Mouse (Mus musculus) olfactory bulb, adult 2 months (tissue): ENCODE measurements around the gene Npy5r. TPM values are rescaled to one million over a fixed set of nuclear protein-coding genes. Genes with fewer than 3 reads are reported as not detected.

ENCODE experiments used
- H3K27ac ChIP-seq: fragments of 200-500 bp; 2 replicates; pipeline ENCODE4 v1.5.1; 2012; ENCODE audit warnings: low read depth, low read length; ENCODE audit not compliant: insufficient read depth
- H3K4me1 ChIP-seq: fragments of 200-500 bp; 2 replicates; pipeline ENCODE4 v1.6.1; 2012; ENCODE audit warnings: low read length; ENCODE audit not compliant: control insufficient read depth, insufficient read depth
- H3K4me3 ChIP-seq: fragments of 200-500 bp; 2 replicates; pipeline ENCODE4 v1.5.1; 2012; ENCODE audit warnings: mild to moderate bottlenecking, low read depth, low read length, moderate library complexity; ENCODE audit not compliant: insufficient read depth
- CTCF ChIP-seq: fragments of 200-500 bp; IDR thresholded peaks from 2 replicates; pipeline ENCODE4 v1.5.1; 2012; ENCODE audit warnings: low read depth, mild to moderate bottlenecking, low read length, moderate library complexity; ENCODE audit not compliant: insufficient read depth
- POLR2A ChIP-seq: fragments of 200-500 bp; IDR thresholded peaks from 2 replicates; pipeline ENCODE4 v1.6.1; 2012; ENCODE audit warnings: mild to moderate bottlenecking, low read depth, low read length, moderate library complexity; ENCODE audit not compliant: insufficient read depth
- WGBS: fragments of 180-500 bp; shearing (Covaris S2); methylation state at CpG from one replicate; pipeline ENCODE4 v1.1.7; 2018; 5-methylcytosine and 5-hydroxymethylcytosine counted together
- polyA plus RNA-seq: library from polyadenylated mRNA; stranded (reverse); fragments of >200 nt; gene quantifications from 2 replicates; pipeline ENCODE4 v1.2.4, GENCODE M21; 2012; ENCODE audit warnings: low replicate concordance; ENCODE audit not compliant: missing spikeins, insufficient read depth, insufficient read length

Gene Npy5r
- not detected in 2 replicates for polyA plus RNA-seq

- Histone ChIP-seq H3K4me3 (peak within 1 kb of the TSS; percentile 69), H3K4me1 (peaks cover 2% of the 10 kb centered on the region; the same call in 1 of the 2 replicates), H3K27ac (peak within 1 kb of the TSS; percentile 65)
- WGBS: under 1% methylated on average over 43 of the region's 43 CpGs
- TF ChIP-seq CTCF (no peak), POLR2A (no peak; the same call in 1 of the 2 replicates)
Observed at GRCm38 (mm10) chr8:66687511-66688329, at the start of gene Npy5r. Npy5r (minus strand) TSS chr8:66688128.

DNA sequence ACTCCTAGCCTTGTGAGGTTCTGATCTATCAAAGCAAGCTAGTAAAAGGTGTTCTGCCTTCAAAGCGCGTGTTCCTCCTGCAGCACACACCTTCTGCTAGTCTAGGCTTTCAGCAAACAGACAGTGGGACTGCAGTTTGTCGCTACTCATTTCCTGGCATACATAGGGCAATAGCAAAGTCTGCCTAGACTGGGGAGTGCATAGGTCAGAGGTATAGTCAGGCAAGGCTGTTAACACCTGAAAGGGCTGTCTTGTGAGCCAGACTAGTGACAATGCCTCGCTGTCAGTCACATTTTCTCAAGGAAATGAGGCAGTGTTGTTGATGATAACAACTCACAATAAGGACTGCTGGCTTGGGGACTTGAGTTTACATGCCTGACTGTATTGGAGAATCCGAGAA is 44.0 kb upstream of the Npy5r start:
- no peak overlapping the region for H3K4me3 ChIP-seq
- 68% methylated on average over 5 of the region's 5 CpGs for WGBS
- H3K4me1 ChIP-seq: no peaks in the 10 kb centered on the region
- TF ChIP-seq CTCF (no peak), POLR2A (no peak)
- H3K27ac ChIP-seq: no peak overlapping the region

DNA sequence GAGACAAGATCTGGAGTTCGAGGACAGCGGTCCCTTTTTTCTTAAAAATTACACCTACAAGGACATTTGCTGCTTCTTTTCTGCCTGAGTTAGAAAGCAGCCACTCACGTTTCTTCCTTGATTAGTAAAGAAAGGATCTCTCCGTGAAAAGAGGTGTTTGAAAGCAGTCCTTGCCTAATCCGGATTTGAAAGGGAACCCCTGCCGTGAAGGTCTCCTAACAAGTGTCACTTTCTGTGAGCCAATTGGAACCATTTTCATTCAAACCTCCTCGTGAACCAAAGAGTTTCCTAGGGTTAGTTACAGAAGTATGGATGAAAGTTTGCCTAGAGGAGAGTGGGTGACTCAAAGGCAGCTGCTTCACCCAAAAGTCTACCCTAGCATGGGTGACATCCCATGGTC is 41.5 kb upstream of the Npy5r start:
- Histone ChIP-seq H3K4me3 (no peak overlapping the region), H3K4me1 (no peaks in the 10 kb centered on the region), H3K27ac (no peak overlapping the region)
- no peak for TF ChIP-seq POLR2A
- TF ChIP-seq CTCF: no peak
- WGBS: 28% methylated on average over 7 of the region's 7 CpGs

DNA sequence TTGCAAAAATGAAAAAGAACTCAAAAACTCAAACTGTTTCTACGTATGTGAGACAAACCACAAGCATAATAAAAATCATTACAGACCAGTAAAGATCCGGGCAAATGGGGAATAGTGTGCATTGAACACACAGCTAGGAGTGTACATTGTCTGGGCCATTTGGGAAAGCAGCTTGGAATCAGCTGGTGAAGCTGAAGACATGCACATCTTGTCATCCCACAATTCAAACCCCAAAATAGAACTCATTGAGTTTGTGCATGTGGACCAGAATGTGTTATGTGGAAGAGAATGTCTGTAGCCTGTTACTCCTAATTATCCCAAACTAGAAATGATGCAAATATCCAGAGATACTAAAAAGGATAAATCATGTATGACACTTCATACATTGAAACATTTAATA is 34.9 kb upstream of the Npy5r start:
- TF ChIP-seq POLR2A (no peak), CTCF (no peak)
- WGBS: 82% methylated on average over 2 of the region's 2 CpGs
- Histone ChIP-seq H3K4me1 (no peaks in the 10 kb centered on the region), H3K4me3 (no peak overlapping the region), H3K27ac (no peak overlapping the region)

- Histone ChIP-seq H3K27ac (no peak overlapping the region), H3K4me1 (no peaks in the 10 kb centered on the region), H3K4me3 (no peak overlapping the region)
- 91% methylated on average over 7 of the region's 7 CpGs for WGBS
- TF ChIP-seq CTCF (no peak), POLR2A (no peak)
Observed at GRCm38 (mm10) chr8:66714324-66714975, 26.5 kb upstream of the Npy5r start.

DNA sequence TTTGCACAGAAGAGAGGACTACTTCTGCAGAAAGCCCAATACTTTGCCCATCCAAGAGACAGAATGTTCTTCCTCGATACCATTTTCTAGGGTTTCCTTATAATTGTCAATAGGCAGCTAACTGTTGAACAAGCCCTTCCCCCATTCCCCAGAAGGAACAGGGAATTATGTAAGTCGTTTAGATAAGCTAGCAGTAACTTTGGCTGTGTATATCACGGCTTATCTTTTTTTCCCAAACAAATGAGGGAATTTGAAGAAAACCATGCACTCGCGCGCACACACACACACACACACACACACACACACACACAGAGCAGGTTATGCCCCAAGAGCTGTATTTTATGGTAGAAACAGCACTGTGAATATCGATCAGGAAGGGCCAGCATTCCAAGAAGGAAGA is 10.9 kb upstream of the Npy5r start:
- TF ChIP-seq CTCF: no peak
- no peak for TF ChIP-seq POLR2A
- Histone ChIP-seq H3K4me1 (0 out of 2 replicates have a peak, but pooled peaks cover 2% of the 10 kb centered on the region), H3K4me3 (no peak overlapping the region), H3K27ac (no peak overlapping the region)
- 64% methylated on average over 7 of the region's 7 CpGs for WGBS

- 0% methylated on average over 7 of the region's 7 CpGs for WGBS
- Histone ChIP-seq H3K27ac (no peak overlapping the region), H3K4me1 (0 out of 2 replicates have a peak, but pooled peaks cover 2% of the 10 kb centered on the region), H3K4me3 (peak overlapping the region; percentile 63)
- no peak for TF ChIP-seq POLR2A
- TF ChIP-seq CTCF: no peak
Observed at GRCm38 (mm10) chr8:66698011-66698410, 10.1 kb upstream of the Npy5r start.

- TF ChIP-seq CTCF (no peak), POLR2A (no peak)
- peak within 1 kb of the TSS; percentile 1; the same call in 1 of the 2 replicates for H3K27ac ChIP-seq
- WGBS: under 1% methylated on average over 30 of the region's 30 CpGs
Observed at GRCm38 (mm10) chr8:66696970-66697843, 9.3 kb upstream of the Npy5r start, which contains the start of gene Npy1r. Npy1r (plus strand) TSS chr8:66697192.

More at GRCm38 (mm10) chr8:66696970-66697843, 9.3 kb upstream of the Npy5r start, which contains the start of gene Npy1r:
- H3K4me3 ChIP-seq: peak within 1 kb of the TSS; percentile 63
- H3K4me1 ChIP-seq: 0 out of 2 replicates have a peak, but pooled peaks cover 2% of the 10 kb centered on the region
